Mouse (Mus musculus): ENCODE results near the gene Csn1s1.

The Csn1s1 gene

DNA sequence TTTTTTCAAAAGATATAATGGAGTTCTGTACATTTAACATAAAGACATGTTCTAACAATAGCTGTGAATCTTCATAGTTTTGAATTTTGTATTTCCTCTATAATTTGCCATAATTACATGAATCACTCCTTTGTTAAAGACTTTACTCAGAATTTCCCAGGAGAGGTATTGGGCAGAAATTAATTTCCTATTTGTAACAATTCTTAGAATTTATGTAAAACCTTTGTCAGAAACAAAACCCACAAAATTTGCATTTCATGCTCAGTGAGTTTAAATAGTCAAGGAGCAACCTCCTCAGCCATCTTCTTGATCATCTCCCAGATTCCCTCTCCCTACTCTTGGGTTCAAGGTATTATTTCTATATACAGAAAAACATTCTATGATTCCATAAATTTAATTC is at the start of gene Csn1s1:
Csn1s1 (plus strand) TSS at position 301 of the 400 bp plus-strand sequence.
- DNase-seq (ENCODE audit: inconsistent ontology term), result no peak

DNA sequence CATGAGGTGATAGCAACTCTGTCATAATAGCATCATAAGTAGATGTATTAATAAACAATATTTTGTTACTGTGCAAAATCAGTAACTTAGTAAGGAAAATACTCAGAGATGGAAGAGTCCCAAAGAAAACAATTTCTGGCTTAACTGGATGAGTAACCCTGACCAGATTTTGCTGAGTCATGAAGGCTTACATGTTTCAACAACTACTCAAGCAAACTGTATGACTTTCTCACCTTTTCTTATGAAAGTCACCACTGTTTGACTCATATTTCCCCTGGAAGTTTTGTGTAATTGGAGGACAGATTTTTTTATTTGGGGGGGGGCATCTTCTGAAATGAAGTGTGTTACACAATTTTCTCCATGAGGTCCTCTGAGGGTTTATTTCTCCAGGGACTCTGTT is 43.3 kb upstream of the Csn1s1 start:
- peak; percentile 41 for DNase-seq (ENCODE audit: inconsistent ontology term)

DNA sequence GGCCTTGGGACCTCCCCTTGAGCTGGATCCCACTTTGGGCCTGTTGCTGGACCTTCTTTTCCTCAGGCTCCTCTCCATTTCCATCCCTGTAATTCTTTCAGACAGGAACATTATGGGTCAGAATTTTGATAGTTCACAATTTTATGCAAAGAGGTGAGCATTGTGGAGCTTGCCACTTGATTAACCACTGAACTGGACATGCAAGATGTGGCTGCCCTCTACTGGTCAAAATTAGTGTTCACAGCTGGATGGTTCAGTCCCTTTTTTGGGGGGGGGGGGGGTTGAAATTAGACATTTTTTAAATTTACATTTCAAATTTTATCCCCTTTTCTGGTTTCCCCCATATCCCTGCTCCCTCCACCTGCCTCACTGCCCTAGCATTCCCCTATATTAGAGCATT is 23.2 kb upstream of the Csn1s1 start:
- DNase-seq (ENCODE audit: inconsistent ontology term), result no peak

DNA sequence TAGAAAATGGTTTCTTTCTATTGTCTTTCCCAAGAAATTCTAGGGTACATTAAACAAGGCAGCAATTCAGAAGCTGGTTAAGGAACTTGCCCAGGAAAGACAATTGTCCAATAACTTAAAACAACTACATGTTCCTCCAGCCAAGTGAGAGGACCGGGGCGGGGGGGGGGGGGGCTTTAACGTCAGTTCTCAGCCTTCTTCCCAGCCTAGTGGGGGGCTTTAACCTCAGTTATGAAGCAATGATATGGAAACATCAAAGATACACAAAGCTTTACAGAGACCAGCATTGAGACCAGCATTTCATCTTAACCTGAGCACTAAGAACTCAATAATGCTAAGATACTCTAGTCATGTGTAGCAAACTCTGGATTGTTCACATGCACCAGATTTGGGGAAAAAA is 33.5 kb downstream of the Csn1s1 start, which contains the start of gene Csn2:
Csn2 (minus strand) TSS at position 101 of the 400 bp plus-strand sequence.
- DNase-seq (ENCODE audit: inconsistent ontology term), result no peak

DNA sequence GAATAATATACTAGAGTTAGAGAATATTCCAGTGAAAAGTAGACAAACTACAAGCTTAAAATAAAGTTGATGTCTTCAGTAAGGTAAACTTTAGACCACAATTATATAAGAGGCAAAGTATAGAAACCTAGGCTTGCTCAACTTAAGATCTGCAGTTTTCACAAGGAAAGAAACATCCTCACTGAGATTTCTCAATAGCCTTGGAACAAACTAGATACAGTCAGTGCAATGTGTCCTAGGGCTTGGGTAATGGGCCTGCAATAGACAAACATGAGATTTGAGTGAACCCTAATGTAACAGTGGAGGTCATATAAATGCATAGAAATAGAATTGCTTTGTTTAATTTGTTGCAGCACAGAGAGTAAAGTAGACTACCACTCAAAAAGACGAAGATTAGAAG is 39.9 kb downstream of the Csn1s1 start:
- DNase-seq (ENCODE audit: inconsistent ontology term), result no peak
